Comparison of ENCODE assay signal across 8 mouse cellular contexts in genomic region chr13:55510332-55510667, GRCm38 (mm10). TPM values are rescaled to one million over a fixed set of nuclear protein-coding genes. Genes with fewer than 3 reads are reported as not detected.
DNase-seq lines count a peak whose midpoint lies in the region; ATAC-seq and TF ChIP-seq lines count a peak whose summit lies in the region.

No protein-coding gene starts in this region.

- peak overlapping the region; percentile 84 for H3K4me2 ChIP-seq in heart, postnatal 0 days (ENCODE audit: low read depth, low read length)
- H3K4me2 ChIP-seq in intestine, embryonic 16.5 days (ENCODE audit: low read depth, low read length): peak overlapping the region; percentile 87
- H3K4me2 ChIP-seq in myocyte (ENCODE audit: low read depth): peak overlapping the region; percentile 99

- TF ChIP-seq CTCF in heart, postnatal 0 days (IDR thresholded peaks at IDR 0.05; ENCODE audit: low read depth): no peak

- ATAC-seq in heart, postnatal 0 days (ENCODE audit: insufficient read depth, low read depth): no peak
- ATAC-seq in intestine, embryonic 16.5 days: peak; percentile 1; the same call in 1 of the 2 replicates

- peaks cover 29% of the 10 kb centered on the region for H3K27me3 ChIP-seq in heart, postnatal 0 days (ENCODE audit: control insufficient read depth, insufficient read depth, low read length)
- H3K27me3 ChIP-seq in intestine, embryonic 16.5 days (replicated peaks; ENCODE audit: control insufficient read depth, insufficient read depth, low read length): no peaks in the 10 kb centered on the region
- no peaks in the 10 kb centered on the region for H3K27me3 ChIP-seq in myocyte (ENCODE audit: control insufficient read depth, insufficient read depth, insufficient read length)

- TF ChIP-seq POLR2A in myocyte (IDR thresholded peaks at IDR 0.05; ENCODE audit: insufficient read length, low read depth): no peak

- H3K36me3 ChIP-seq in heart, postnatal 0 days (replicated peaks; ENCODE audit: control insufficient read depth, insufficient read depth, low read length): peaks cover 52% of the 10 kb centered on the region
- peaks cover 23% of the 10 kb centered on the region for H3K36me3 ChIP-seq in intestine, embryonic 16.5 days (ENCODE audit: control insufficient read depth, insufficient read depth, low read length)
- peaks cover 31% of the 10 kb centered on the region for H3K36me3 ChIP-seq in myocyte (ENCODE audit: control insufficient read depth, insufficient read depth)

- 42% methylated on average over 3 of the region's 3 CpGs for WGBS in heart, postnatal 0 days
- 40% methylated on average over 3 of the region's 3 CpGs for WGBS in intestine, embryonic 16.5 days

- no peaks in the 10 kb centered on the region for H3K9me3 ChIP-seq in heart, postnatal 0 days (replicated peaks; ENCODE audit: control insufficient read depth, low read length)
- H3K9me3 ChIP-seq in intestine, embryonic 16.5 days (ENCODE audit: control insufficient read depth, low read length): no peaks in the 10 kb centered on the region

- no peak overlapping the region for H3ac ChIP-seq in myocyte (ENCODE audit: control insufficient read depth, insufficient read length)

- DNase-seq in heart, postnatal 0 days (ENCODE audit: low spot score): no peak
- DNase-seq in heart, adult 18-20 months: no peak
- peak; percentile 56 for DNase-seq in c-Kit-positive CD71-negative TER-119-negative erythroid progenitor cells, embryonic 14.5 days (ENCODE audit: low read depth)
- DNase-seq in retina, embryonic 14.5 days (ENCODE audit: low spot score): no peak
- DNase-seq in thymus, postnatal 36 days: no peak
- DNase-seq in cerebellum, adult 9-11 months: no peak

- peak overlapping the region; percentile 8; the same call in 1 of the 2 replicates for H3K4me3 ChIP-seq in heart, postnatal 0 days (ENCODE audit: low read depth, low read length)
- no peak overlapping the region for H3K4me3 ChIP-seq in intestine, embryonic 16.5 days (ENCODE audit: low read length)
- peak overlapping the region; percentile 82 for H3K4me3 ChIP-seq in myocyte

- no peak for TF ChIP-seq EP300 in heart, postnatal 0 days (IDR thresholded peaks at IDR 0.05; ENCODE audit: low read depth)

- H3K9ac ChIP-seq in heart, postnatal 0 days (replicated peaks; ENCODE audit: low read depth, low read length): 0 out of 2 replicates have a peak overlapping the region, but pooled peaks have one; percentile 3
- peak overlapping the region; percentile 53; the same call in 1 of the 2 replicates for H3K9ac ChIP-seq in intestine, embryonic 16.5 days (ENCODE audit: low read depth, low read length)

- peaks cover 27% of the 10 kb centered on the region for H3K4me1 ChIP-seq in heart, postnatal 0 days (ENCODE audit: control insufficient read depth, insufficient read depth)
- peaks cover 30% of the 10 kb centered on the region for H3K4me1 ChIP-seq in intestine, embryonic 16.5 days (ENCODE audit: control insufficient read depth, insufficient read depth, low read length)

- H3K79me2 ChIP-seq in myocyte (ENCODE audit: control insufficient read depth, insufficient read depth): peaks cover 59% of the 10 kb centered on the region

- H3K27ac ChIP-seq in heart, postnatal 0 days (ENCODE audit: low read depth): peak overlapping the region; percentile 94
- H3K27ac ChIP-seq in intestine, embryonic 16.5 days (ENCODE audit: low read length): peak overlapping the region; percentile 88

TF ChIP-seq in myocyte, 11 proteins besides CTCF, POLR2A, EP300 and RAD21:
- peak; percentile 27 for TF ChIP-seq POLR2AphosphoS2 (IDR thresholded peaks at IDR 0.05; ENCODE audit: insufficient read length, low read depth)
- no peak for TF ChIP-seq TCF12 (IDR thresholded peaks at IDR 0.05; ENCODE audit: insufficient read depth, poor library complexity, severe bottlenecking)

RNA-seq across cellular contexts. Expression of gene Pdlim7, which starts 3.2 kb away (rescaled TPM):
- total RNA-seq in heart, postnatal 0 days (2014; rRNA removed; ENCODE audit: low replicate concordance): 134 and 186 TPM in 2 replicates
- 190 and 210 TPM in 2 replicates for polyA plus RNA-seq in heart, postnatal 0 days (2015; fragmentation: Nextera tagmentation; extraction: Ambion mirVana)
- 10 to 100 TPM; 42.2 to 46.6 TPM for total RNA-seq in heart, adult 18-20 months (2021)
- 189 and 200 TPM in 2 replicates for polyA plus RNA-seq in intestine, embryonic 16.5 days (2015; fragmentation: Nextera tagmentation; extraction: Ambion mirVana)
- 553 TPM for polyA plus RNA-seq in myocyte (2012; fragmentation: generic; extraction: Trizol)

RNA-seq across cellular contexts. Expression of gene Dok3, which starts 18.8 kb away (rescaled TPM):
- total RNA-seq in heart, postnatal 0 days (2014; rRNA removed; ENCODE audit: low replicate concordance): 2.7 and 2.8 TPM in 2 replicates
- 0.95 and 1.4 TPM in 2 replicates for polyA plus RNA-seq in heart, postnatal 0 days (2015; fragmentation: Nextera tagmentation; extraction: Ambion mirVana)
- 1 to 10 TPM; 1.6 to 3.3 TPM for total RNA-seq in heart, adult 18-20 months (2021)
- polyA plus RNA-seq in intestine, embryonic 16.5 days (2015; fragmentation: Nextera tagmentation; extraction: Ambion mirVana): 2.7 and 3.0 TPM in 2 replicates
- polyA plus RNA-seq in myocyte (2012; fragmentation: generic; extraction: Trizol): 1.00 TPM

RNA-seq across cellular contexts. Expression of gene Dbn1, which starts 22.4 kb away (rescaled TPM):
- 38.5 and 46.0 TPM in 2 replicates for total RNA-seq in heart, postnatal 0 days (2014; rRNA removed; ENCODE audit: low replicate concordance)
- 30.2 and 30.9 TPM in 2 replicates for polyA plus RNA-seq in heart, postnatal 0 days (2015; fragmentation: Nextera tagmentation; extraction: Ambion mirVana)
- 1 to 10 TPM; 5.7 to 6.4 TPM for total RNA-seq in heart, adult 18-20 months (2021)
- polyA plus RNA-seq in intestine, embryonic 16.5 days (2015; fragmentation: Nextera tagmentation; extraction: Ambion mirVana): 88.4 and 91.2 TPM in 2 replicates
- polyA plus RNA-seq in myocyte (2012; fragmentation: generic; extraction: Trizol): 165 TPM

RNA-seq across cellular contexts. Expression of gene Ddx41, which starts 26.2 kb away (rescaled TPM):
- total RNA-seq in heart, postnatal 0 days (2014; rRNA removed; ENCODE audit: low replicate concordance): 25.3 and 30.4 TPM in 2 replicates
- polyA plus RNA-seq in heart, postnatal 0 days (2015; fragmentation: Nextera tagmentation; extraction: Ambion mirVana): 16.3 and 17.3 TPM in 2 replicates
- 10 to 100 TPM; 11.6 to 13.8 TPM for total RNA-seq in heart, adult 18-20 months (2021)
- 50.5 and 54.8 TPM in 2 replicates for polyA plus RNA-seq in intestine, embryonic 16.5 days (2015; fragmentation: Nextera tagmentation; extraction: Ambion mirVana)
- polyA plus RNA-seq in myocyte (2012; fragmentation: generic; extraction: Trizol): 33.3 TPM

RNA-seq across cellular contexts. Expression of gene Prr7, which starts 46.2 kb away (rescaled TPM):
- total RNA-seq in heart, postnatal 0 days (2014; rRNA removed; ENCODE audit: low replicate concordance): 3.6 and 8.2 TPM in 2 replicates
- polyA plus RNA-seq in heart, postnatal 0 days (2015; fragmentation: Nextera tagmentation; extraction: Ambion mirVana): 0.08 TPM in 1 of 2 replicates, not detected in the other
- total RNA-seq in heart, adult 18-20 months (2021): under 1 TPM; 0.45 to 0.82 TPM
- polyA plus RNA-seq in intestine, embryonic 16.5 days (2015; fragmentation: Nextera tagmentation; extraction: Ambion mirVana): 0.10 and 0.18 TPM in 2 replicates
- polyA plus RNA-seq in myocyte (2012; fragmentation: generic; extraction: Trizol): 5.1 TPM
